Mouse (Mus musculus) limb, embryonic 10.5 days (tissue): ENCODE results near the gene Mettl15. TPM values are rescaled to one million over a fixed set of nuclear protein-coding genes. Genes with fewer than 3 reads are reported as not detected.
"Not testable (repeated sequence)": the region's sequence is repeated elsewhere in the genome, so short reads cannot be mapped to it uniquely, and the experiment has no call there.

Experiments used
- DNase-seq: peaks from one replicate; pipeline ENCODE4 v3.0.0-alpha.2; 2017; ENCODE audit warnings: low spot score
- H3K27ac ChIP-seq: fragments of 300-500 bp; sonication (generic); 2 replicates; pipeline ENCODE4 v1.5.1; 2016; ENCODE audit warnings: mild to moderate bottlenecking
- H3K27me3 ChIP-seq: fragments of 300-500 bp; sonication (generic); 2 replicates; pipeline ENCODE4 v1.6.1; 2016; ENCODE audit warnings: low read depth, mild to moderate bottlenecking; ENCODE audit not compliant: poor library complexity, severe bottlenecking
- H3K36me3 ChIP-seq: fragments of 300-500 bp; sonication (generic); 2 replicates; pipeline ENCODE4 v1.6.1; 2016; ENCODE audit warnings: mild to moderate bottlenecking, moderate library complexity
- H3K4me1 ChIP-seq: fragments of 300-500 bp; sonication (generic); 2 replicates; pipeline ENCODE4 v1.6.1; 2016
- H3K4me3 ChIP-seq: fragments of 300-500 bp; sonication (generic); 2 replicates; pipeline ENCODE4 v1.5.1; 2016; ENCODE audit warnings: mild to moderate bottlenecking, moderate library complexity
- H3K9me3 ChIP-seq: fragments of 300-500 bp; sonication (generic); replicated peaks from 2 replicates; pipeline ENCODE4 v1.6.1; 2016; ENCODE audit warnings: mild to moderate bottlenecking
- WGBS: fragments of 180-500 bp; shearing (Covaris S2); methylation state at CpG from one replicate; pipeline ENCODE4 v1.1.7; 2016; 5-methylcytosine and 5-hydroxymethylcytosine counted together
- polyA plus RNA-seq: library from polyadenylated mRNA; unstranded; fragments of >200 nt; fragmentation: Nextera tagmentation; extraction: Ambion mirVana; gene quantifications from 2 replicates; pipeline ENCODE4 v1.2.1, GENCODE M21; 2016

Gene Mettl15
- polyA plus RNA-seq, 1 experiment from 2014 or later, result 8.7 TPM

- 26% methylated on average over 3 of the region's 3 CpGs for WGBS
- H3K4me1 ChIP-seq, result no peaks in the 10 kb centered on the region
- DNase-seq, result no peak
- H3K9me3 ChIP-seq, result no peaks in the 10 kb centered on the region
- no peaks in the 10 kb centered on the region for H3K27me3 ChIP-seq
- H3K4me3 ChIP-seq, result no peak overlapping the region
- no peaks in the 10 kb centered on the region for H3K36me3 ChIP-seq
- H3K27ac ChIP-seq, result no peak overlapping the region
These were observed 38.6 kb downstream of the Mettl15 start for GRCm38 (mm10) chr2:109241947-109242346.

- WGBS, result 90% methylated on average over 1 of the region's 1 CpGs
- no peaks in the 10 kb centered on the region for H3K4me1 ChIP-seq
- H3K4me3 ChIP-seq, result no peak overlapping the region
- no peaks in the 10 kb centered on the region for H3K36me3 ChIP-seq
- no peak for DNase-seq
- H3K27me3 ChIP-seq, result no peaks in the 10 kb centered on the region
- no peaks in the 10 kb centered on the region for H3K9me3 ChIP-seq
- H3K27ac ChIP-seq, result no peak overlapping the region
These were observed 44.8 kb downstream of the Mettl15 start for GRCm38 (mm10) chr2:109235741-109236140.

DNA sequence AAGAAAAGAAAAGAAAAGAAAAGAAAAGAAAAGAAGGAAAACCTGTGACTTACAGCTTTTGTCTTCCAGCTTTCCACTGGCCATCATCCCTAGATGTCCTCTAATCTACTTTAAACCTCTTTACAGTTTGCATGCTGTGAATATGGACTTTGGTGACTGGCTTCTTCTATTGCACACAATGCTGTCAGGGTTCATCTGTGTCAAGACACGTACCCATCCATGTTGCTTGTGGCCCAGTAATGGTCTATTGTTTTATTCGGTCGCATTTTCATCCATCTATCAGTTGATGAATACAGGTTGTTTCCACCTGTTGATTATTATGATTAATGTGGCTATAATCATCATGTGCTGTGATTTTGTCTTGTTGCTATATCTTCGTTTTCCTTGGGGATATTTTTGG, 46.7 kb downstream of the Mettl15 start:
- 88% methylated on average over 4 of the region's 4 CpGs for WGBS

DNA sequence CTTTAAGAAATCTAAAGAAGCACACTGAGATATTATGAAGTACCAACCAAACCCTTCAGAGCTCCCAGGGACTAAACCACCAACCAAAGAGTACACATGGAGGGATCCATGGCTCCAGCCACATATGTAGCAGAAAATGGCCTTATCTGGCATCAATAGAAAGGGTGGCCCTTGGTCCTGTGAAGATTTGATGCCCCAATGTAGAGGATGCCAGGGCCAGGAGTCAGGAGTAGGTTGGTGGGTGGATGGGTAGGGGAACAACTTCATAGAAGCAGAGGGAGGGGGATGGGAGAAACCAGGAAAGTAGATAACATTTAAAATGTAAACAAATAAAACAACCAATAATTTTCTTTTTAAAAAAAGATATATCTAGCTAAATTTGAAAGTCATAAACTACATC, 50.1 kb downstream of the Mettl15 start:
- Histone ChIP-seq H3K9me3 (no peaks in the 10 kb centered on the region), H3K27ac (no peak overlapping the region), H3K4me1 (no peaks in the 10 kb centered on the region), H3K27me3 (no peaks in the 10 kb centered on the region), H3K4me3 (no peak overlapping the region), H3K36me3 (no peaks in the 10 kb centered on the region)
- DNase-seq, result no peak

More for the DNA sequence above, 46.7 kb downstream of the Mettl15 start:
- no peaks in the 10 kb centered on the region for H3K9me3 ChIP-seq
- H3K4me1 ChIP-seq, result no peaks in the 10 kb centered on the region
- H3K27ac ChIP-seq, result no peak overlapping the region
- no peaks in the 10 kb centered on the region for H3K36me3 ChIP-seq
- no peak overlapping the region for H3K4me3 ChIP-seq
- DNase-seq, result no peak
- H3K27me3 ChIP-seq, result no peaks in the 10 kb centered on the region

DNA sequence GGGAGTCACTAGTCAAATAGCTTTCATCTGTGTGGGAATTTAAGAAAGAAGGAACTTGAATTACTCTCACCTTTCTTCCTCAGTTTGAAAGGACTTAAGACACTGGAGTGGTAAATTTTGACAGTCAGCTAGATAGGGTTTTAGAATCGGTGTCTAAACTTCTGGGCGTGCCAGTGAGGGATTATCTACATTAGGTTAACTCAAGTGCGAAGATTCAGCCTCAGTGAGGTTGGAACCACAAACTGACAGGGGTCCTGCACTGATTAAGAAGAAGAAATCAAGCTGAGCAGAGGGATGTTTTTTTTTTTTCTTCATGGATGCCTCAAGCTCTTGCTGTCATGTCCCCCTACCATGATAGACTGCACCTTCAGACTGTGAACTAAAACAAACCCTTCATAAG, 53.4 kb downstream of the Mettl15 start:
- H3K9me3 ChIP-seq, result no peaks in the 10 kb centered on the region
- no peaks in the 10 kb centered on the region for H3K27me3 ChIP-seq
- WGBS, result 92% methylated on average over 3 of the region's 3 CpGs
- no peak overlapping the region for H3K4me3 ChIP-seq
- no peak overlapping the region for H3K27ac ChIP-seq
- H3K4me1 ChIP-seq, result no peaks in the 10 kb centered on the region
- no peaks in the 10 kb centered on the region for H3K36me3 ChIP-seq
- no peak for DNase-seq

GRCm38 (mm10) chr2:109221470-109221869, 59.1 kb downstream of the Mettl15 start:
- WGBS, result 95% methylated on average over 2 of the region's 2 CpGs

DNA sequence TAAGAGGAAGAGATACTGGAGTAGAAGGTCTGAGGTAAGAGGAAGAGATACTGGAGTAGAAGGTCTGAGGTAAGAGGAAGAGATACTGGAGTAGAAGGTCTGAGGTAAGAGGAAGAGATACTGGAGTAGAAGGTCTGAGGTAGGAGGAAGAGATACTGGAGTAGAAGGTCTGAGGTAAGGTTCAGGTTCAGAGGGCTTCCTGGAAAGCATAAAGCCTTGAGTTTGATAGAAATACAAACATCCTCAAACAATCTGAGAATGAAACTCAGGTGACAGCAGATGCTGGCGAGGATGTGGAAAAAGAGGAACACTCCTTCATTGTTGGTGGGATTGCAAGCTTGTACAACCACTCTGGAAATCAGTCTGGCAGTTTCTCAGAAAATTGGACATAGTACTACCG, 63.9 kb downstream of the Mettl15 start:
- not testable (repeated sequence) for H3K4me1 ChIP-seq, H3K27me3 ChIP-seq, DNase-seq, H3K4me3 ChIP-seq, H3K9me3 ChIP-seq, H3K36me3 ChIP-seq, H3K27ac ChIP-seq
- WGBS, result 91% methylated on average over 2 of the region's 2 CpGs

More at GRCm38 (mm10) chr2:109221470-109221869, 59.1 kb downstream of the Mettl15 start:
- Histone ChIP-seq H3K4me1 (no peaks in the 10 kb centered on the region), H3K9me3 (no peaks in the 10 kb centered on the region), H3K27ac (no peak overlapping the region), H3K27me3 (no peaks in the 10 kb centered on the region), H3K36me3 (no peaks in the 10 kb centered on the region), H3K4me3 (no peak overlapping the region)
- no peak for DNase-seq

DNA sequence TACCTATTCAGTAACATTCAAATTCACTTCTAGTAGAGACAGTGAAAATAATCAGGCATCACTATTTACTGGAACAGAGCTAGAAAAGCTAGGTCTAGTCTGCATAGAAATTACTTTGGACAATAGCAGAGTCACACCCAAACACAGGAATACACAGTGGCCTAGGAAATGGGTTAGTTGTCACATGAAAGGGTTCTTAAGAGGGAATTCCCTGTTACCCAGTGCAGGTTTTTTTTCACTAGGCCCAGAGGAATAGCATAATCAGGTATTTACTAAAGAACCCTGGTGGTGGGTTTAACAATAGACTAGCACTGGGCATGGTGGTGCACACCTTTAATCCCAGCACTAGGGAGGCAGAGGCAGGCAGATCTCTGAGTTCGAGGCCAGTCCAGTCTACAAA, 69.9 kb downstream of the Mettl15 start:
- not testable (repeated sequence) for H3K4me1 ChIP-seq, H3K36me3 ChIP-seq, H3K4me3 ChIP-seq, H3K27me3 ChIP-seq, H3K27ac ChIP-seq, DNase-seq, H3K9me3 ChIP-seq
- 95% methylated on average over 1 of the region's 1 CpGs for WGBS

DNA sequence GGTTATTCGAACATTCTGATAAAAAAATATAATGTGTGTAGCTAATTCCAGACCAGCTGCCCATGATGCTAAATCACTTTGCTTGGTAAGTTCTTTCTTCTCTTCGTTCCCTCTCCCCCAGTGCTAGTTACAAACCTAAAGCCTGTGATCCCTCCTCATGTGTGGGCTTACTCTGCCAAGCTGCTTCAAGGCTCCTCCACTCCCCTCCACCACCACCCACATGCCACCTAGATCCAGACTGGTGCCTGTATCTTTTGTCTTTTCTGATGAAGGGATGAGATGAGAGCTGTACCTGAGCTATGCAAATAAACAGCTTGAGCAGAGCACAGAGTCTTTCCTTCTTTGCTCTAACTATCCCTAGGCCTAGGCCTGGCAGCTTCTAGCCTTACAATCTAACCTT, 72.5 kb downstream of the Mettl15 start:
- H3K27me3 ChIP-seq, result no peaks in the 10 kb centered on the region
- 84% methylated on average over 2 of the region's 2 CpGs for WGBS
- H3K4me1 ChIP-seq, result peaks cover 7% of the 10 kb centered on the region; the same call in 1 of the 2 replicates
- H3K36me3 ChIP-seq, result no peaks in the 10 kb centered on the region
- H3K9me3 ChIP-seq, result no peaks in the 10 kb centered on the region
- H3K27ac ChIP-seq, result no peak overlapping the region
- H3K4me3 ChIP-seq, result no peak overlapping the region
- DNase-seq, result no peak

GRCm38 (mm10) chr2:109182993-109183392, 97.6 kb downstream of the Mettl15 start:
- H3K27ac ChIP-seq, result no peak overlapping the region
- no peaks in the 10 kb centered on the region for H3K27me3 ChIP-seq
- no peaks in the 10 kb centered on the region for H3K9me3 ChIP-seq
- 88% methylated on average over 3 of the region's 3 CpGs for WGBS
- no peaks in the 10 kb centered on the region for H3K36me3 ChIP-seq
- no peak overlapping the region for H3K4me3 ChIP-seq
- H3K4me1 ChIP-seq, result no peaks in the 10 kb centered on the region
- no peak for DNase-seq

- no peak for DNase-seq
- WGBS, result 76% methylated on average over 1 of the region's 1 CpGs
- Histone ChIP-seq H3K4me1 (no peaks in the 10 kb centered on the region), H3K9me3 (no peaks in the 10 kb centered on the region), H3K27me3 (no peaks in the 10 kb centered on the region), H3K36me3 (no peaks in the 10 kb centered on the region), H3K27ac (no peak overlapping the region), H3K4me3 (no peak overlapping the region)
These were observed 122.0 kb downstream of the Mettl15 start for GRCm38 (mm10) chr2:109158509-109158908.

GRCm38 (mm10) chr2:109156131-109156530, 124.4 kb downstream of the Mettl15 start:
- Histone ChIP-seq H3K27ac (no peak overlapping the region), H3K9me3 (no peaks in the 10 kb centered on the region), H3K36me3 (no peaks in the 10 kb centered on the region), H3K27me3 (no peaks in the 10 kb centered on the region), H3K4me3 (no peak overlapping the region), H3K4me1 (no peaks in the 10 kb centered on the region)
- DNase-seq, result no peak
- WGBS, result 88% methylated on average over 1 of the region's 1 CpGs

- no peak for DNase-seq
- 81% methylated on average over 6 of the region's 6 CpGs for WGBS
- H3K36me3 ChIP-seq, result no peaks in the 10 kb centered on the region
- H3K4me1 ChIP-seq, result no peaks in the 10 kb centered on the region
- no peak overlapping the region for H3K4me3 ChIP-seq
- H3K9me3 ChIP-seq, result no peaks in the 10 kb centered on the region
- H3K27ac ChIP-seq, result no peak overlapping the region
- H3K27me3 ChIP-seq, result no peaks in the 10 kb centered on the region
These were observed 127.0 kb downstream of the Mettl15 start for GRCm38 (mm10) chr2:109153402-109154050.

DNA sequence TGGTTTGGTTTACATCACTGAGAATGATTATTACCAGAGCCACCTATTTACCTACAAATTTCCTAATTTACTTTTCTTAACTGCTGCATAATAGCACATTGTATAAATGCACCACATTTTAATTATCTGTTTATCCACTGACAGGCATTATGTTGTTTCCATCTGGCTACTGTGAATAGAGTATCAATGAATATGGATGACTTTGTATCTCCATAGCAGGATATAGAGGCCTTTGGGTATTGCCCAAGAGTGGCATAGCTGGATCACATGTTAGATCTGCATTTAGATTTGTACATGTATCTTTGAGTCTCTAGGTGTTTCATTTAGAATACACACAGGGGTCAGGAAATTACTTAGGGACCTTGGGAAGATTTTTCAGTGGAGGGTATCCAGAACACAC, 133.3 kb downstream of the Mettl15 start:
- Histone ChIP-seq H3K36me3 (no peaks in the 10 kb centered on the region), H3K27ac (no peak overlapping the region), H3K9me3 (no peaks in the 10 kb centered on the region), H3K4me3 (no peak overlapping the region), H3K4me1 (no peaks in the 10 kb centered on the region), H3K27me3 (no peaks in the 10 kb centered on the region)
- DNase-seq, result no peak
